Mouse (Mus musculus): ENCODE data around the gene Cyp4f39. TPM values are rescaled to one million over a fixed set of nuclear protein-coding genes. Genes with fewer than 3 reads are reported as not detected.
A peak's percentile ranks its signal among the peaks of the same experiment; 100 is the strongest.

Cyp4f39 gene
- polyA plus RNA-seq, 1 experiment from 2014 or later = 0.50 TPM

DNA sequence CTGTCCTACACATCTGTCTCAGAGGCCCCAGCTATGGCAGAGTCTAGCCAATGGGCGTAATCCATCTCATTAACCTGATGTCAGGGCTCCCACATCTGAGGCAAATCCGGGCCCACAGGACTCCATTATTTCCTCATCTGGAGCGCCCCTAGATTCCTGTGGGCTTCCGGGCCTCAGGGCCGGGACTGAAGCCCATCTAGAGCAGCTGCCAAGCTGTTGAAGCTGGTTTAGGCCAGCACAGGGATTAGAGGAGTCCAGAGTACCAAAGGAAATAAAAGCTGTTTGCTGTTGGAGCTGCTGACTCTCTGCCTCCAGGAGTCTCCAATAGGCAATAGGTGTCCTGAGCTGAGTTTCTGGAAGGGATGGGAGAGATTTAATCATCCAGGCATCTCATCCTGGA is 17.4 kb upstream of the Cyp4f39 start:
- H3K9ac ChIP-seq = no peak overlapping the region
- 62% methylated on average over 5 of the region's 5 CpGs for WGBS (ENCODE audit: insufficient replicate concordance)
- H3K27ac ChIP-seq = no peak overlapping the region
- H3K27me3 ChIP-seq (replicated peaks) = peaks cover 9% of the 10 kb centered on the region; the same call in 1 of the 2 replicates
- H3K36me3 ChIP-seq = no peaks in the 10 kb centered on the region
- no peak overlapping the region for H3K4me3 ChIP-seq
- ATAC-seq = no peak
- no peaks in the 10 kb centered on the region for H3K9me3 ChIP-seq (replicated peaks)
- no peak overlapping the region for H3K4me2 ChIP-seq
- H3K4me1 ChIP-seq = no peaks in the 10 kb centered on the region

DNA sequence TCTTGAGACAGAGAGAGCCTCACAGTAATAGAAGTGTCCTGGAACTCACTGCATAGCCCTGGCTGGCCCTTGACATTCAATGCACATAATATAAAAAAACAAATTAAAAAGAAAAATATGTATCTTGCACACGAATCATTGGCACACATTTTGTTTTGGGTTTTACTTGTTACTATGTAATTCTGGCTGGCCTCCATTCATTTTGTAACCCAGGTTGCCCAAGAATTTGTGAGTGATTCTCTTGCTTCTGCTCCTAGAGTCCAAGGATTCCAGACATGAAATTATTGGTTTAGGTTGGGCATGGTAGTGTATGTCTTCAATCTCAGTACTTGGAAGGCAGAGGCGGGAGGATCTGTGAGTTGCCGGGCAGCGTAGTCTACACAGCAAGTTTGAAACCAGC is 15.4 kb upstream of the Cyp4f39 start:
- H3K9me3 ChIP-seq (replicated peaks) = no peaks in the 10 kb centered on the region
- H3K4me3 ChIP-seq = no peak overlapping the region
- H3K27me3 ChIP-seq (replicated peaks) = peaks cover 11% of the 10 kb centered on the region
- no peak overlapping the region for H3K9ac ChIP-seq
- whole genome bisulfite sequencing (ENCODE audit: insufficient replicate concordance) = 76% methylated on average over 4 of the region's 4 CpGs
- H3K27ac ChIP-seq = no peak overlapping the region
- H3K4me2 ChIP-seq = no peak overlapping the region
- ATAC-seq = no peak
- H3K4me1 ChIP-seq = no peaks in the 10 kb centered on the region
- H3K36me3 ChIP-seq = no peaks in the 10 kb centered on the region

GRCm38 (mm10) chr17:32443245-32443644 is 9.3 kb upstream of the Cyp4f39 start:
- no peak overlapping the region for H3K4me2 ChIP-seq
- no peak for ATAC-seq
- no peaks in the 10 kb centered on the region for H3K4me1 ChIP-seq
- H3K27ac ChIP-seq = no peak overlapping the region
- no peaks in the 10 kb centered on the region for H3K36me3 ChIP-seq
- peaks cover 34% of the 10 kb centered on the region for H3K27me3 ChIP-seq (replicated peaks)
- H3K9me3 ChIP-seq (replicated peaks) = 0 out of 2 replicates have a peak, but pooled peaks cover 3% of the 10 kb centered on the region
- WGBS (ENCODE audit: insufficient replicate concordance) = 41% methylated on average over 6 of the region's 6 CpGs
- no peak overlapping the region for H3K4me3 ChIP-seq
- H3K9ac ChIP-seq = no peak overlapping the region

DNA sequence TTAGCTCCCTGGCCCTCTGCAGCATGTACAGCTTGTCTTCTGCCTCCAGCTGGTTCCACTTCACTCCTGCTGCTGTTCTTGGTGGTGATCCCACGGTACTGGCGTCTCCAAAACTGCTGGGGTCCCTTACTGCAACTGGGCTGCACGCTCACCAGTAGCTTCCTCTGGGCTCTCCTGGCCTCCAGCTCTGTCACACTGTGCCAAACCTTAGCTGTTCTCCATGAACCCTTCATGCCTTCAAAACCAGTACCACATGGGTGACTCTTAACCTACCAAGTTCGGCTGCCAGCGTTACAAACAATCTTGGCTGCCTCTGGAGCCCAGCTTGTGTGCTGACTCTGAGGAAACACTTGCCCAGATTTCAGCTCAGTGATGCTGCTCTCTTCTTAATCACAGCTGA is 7.5 kb upstream of the Cyp4f39 start:
- ATAC-seq = no peak
- Histone ChIP-seq H3K27me3 (replicated peaks) (peaks cover 25% of the 10 kb centered on the region), H3K9ac (no peak overlapping the region), H3K4me3 (no peak overlapping the region), H3K4me1 (no peaks in the 10 kb centered on the region), H3K4me2 (no peak overlapping the region), H3K9me3 (replicated peaks) (peaks cover 7% of the 10 kb centered on the region; the same call in 1 of the 2 replicates), H3K27ac (no peak overlapping the region), H3K36me3 (no peaks in the 10 kb centered on the region)
- 65% methylated on average over 5 of the region's 5 CpGs for WGBS (ENCODE audit: insufficient replicate concordance)

GRCm38 (mm10) chr17:32447195-32447594 is 5.3 kb upstream of the Cyp4f39 start:
- Histone ChIP-seq H3K36me3 (no peaks in the 10 kb centered on the region), H3K27me3 (replicated peaks) (peaks cover 27% of the 10 kb centered on the region), H3K27ac (no peak overlapping the region), H3K4me1 (peaks cover 2% of the 10 kb centered on the region), H3K4me3 (no peak overlapping the region), H3K9me3 (replicated peaks) (peaks cover 7% of the 10 kb centered on the region; the same call in 1 of the 2 replicates), H3K4me2 (no peak overlapping the region), H3K9ac (no peak overlapping the region)
- no peak for ATAC-seq

- H3K4me2 ChIP-seq = no peak overlapping the region
- no peak for ATAC-seq
- H3K27ac ChIP-seq = no peak overlapping the region
- peaks cover 31% of the 10 kb centered on the region for H3K27me3 ChIP-seq (replicated peaks)
- H3K36me3 ChIP-seq = no peaks in the 10 kb centered on the region
- no peak overlapping the region for H3K4me3 ChIP-seq
- WGBS (ENCODE audit: insufficient replicate concordance) = 73% methylated on average over 1 of the region's 1 CpGs
- peaks cover 7% of the 10 kb centered on the region; the same call in 1 of the 2 replicates for H3K9me3 ChIP-seq (replicated peaks)
- no peak overlapping the region for H3K9ac ChIP-seq
- H3K4me1 ChIP-seq = peaks cover 16% of the 10 kb centered on the region
Measured at GRCm38 (mm10) chr17:32449042-32449441, 3.5 kb upstream of the Cyp4f39 start.

DNA sequence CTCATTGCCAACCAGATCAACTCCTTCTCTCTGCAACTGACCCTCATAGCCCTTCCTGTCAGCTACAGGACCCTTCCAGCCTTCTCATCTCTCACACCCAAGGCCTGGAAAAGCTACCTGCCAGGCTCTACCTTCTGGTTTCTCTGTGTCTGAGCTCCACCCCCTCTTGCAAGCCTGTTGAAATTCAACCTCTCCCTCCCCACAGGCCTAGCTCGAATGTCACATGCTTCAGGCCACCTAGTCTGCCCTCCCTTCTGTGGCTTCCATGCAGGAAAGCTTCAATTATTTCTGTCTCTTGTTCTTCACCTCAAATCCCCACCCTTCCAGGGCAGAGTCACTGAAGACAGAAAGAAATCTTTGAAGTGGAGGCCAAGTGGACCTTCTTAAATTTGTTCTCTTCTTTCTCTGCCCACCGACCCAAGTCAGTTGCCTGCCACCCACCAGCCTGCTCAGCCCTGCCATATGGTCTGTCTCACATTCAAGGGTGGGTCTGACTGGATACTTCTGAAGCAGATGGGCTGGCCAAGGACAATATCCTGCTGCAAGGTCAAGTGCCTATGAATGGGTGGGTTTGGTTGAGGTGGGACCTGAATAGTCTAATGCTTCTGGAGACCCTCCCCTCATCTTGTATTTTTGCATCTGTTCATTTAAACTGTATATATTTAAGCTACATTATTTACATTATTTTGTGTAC is 1.5 kb upstream of the Cyp4f39 start:
- Histone ChIP-seq H3K4me2 (no peak overlapping the region), H3K9me3 (replicated peaks) (peaks cover 7% of the 10 kb centered on the region; the same call in 1 of the 2 replicates), H3K27ac (no peak overlapping the region), H3K36me3 (no peaks in the 10 kb centered on the region), H3K4me3 (no peak overlapping the region), H3K27me3 (replicated peaks) (peaks cover 26% of the 10 kb centered on the region), H3K9ac (no peak overlapping the region), H3K4me1 (peaks cover 26% of the 10 kb centered on the region)
- no peak for ATAC-seq
- 30% methylated on average over 2 of the region's 2 CpGs for WGBS (ENCODE audit: insufficient replicate concordance)

DNA sequence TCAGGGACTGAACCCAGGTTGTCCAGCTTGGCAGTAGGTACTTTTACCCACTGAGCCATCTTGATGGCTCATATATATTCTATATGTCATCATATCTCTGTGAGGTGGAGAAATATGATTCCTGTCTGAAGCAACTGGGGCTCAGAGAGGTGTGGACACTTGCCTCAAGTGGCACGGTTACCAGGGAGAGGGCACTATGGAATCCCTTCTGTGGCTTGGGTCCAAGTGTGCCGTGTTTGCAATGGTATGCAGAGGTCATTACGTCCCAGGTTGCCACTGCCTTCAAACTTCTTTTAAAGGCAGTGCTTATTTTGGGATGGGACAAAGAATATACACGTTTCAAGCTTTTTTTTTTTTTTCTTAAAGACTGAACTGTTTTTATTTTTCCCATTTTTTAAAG is 1.7 kb downstream of the Cyp4f39 start:
- Histone ChIP-seq H3K36me3 (no peaks in the 10 kb centered on the region), H3K27me3 (replicated peaks) (peaks cover 26% of the 10 kb centered on the region), H3K4me3 (no peak overlapping the region), H3K4me1 (peaks cover 26% of the 10 kb centered on the region), H3K9ac (no peak overlapping the region), H3K9me3 (replicated peaks) (0 out of 2 replicates have a peak, but pooled peaks cover under 1% of the 10 kb centered on the region), H3K4me2 (no peak overlapping the region), H3K27ac (no peak overlapping the region)
- 64% methylated on average over 4 of the region's 4 CpGs for WGBS (ENCODE audit: insufficient replicate concordance)
- no peak for ATAC-seq

- peak overlapping the region; percentile 23; the same call in 1 of the 2 replicates for H3K4me2 ChIP-seq
- H3K36me3 ChIP-seq = no peaks in the 10 kb centered on the region
- H3K9ac ChIP-seq = no peak overlapping the region
- ATAC-seq = peak; percentile 88
- peaks cover 29% of the 10 kb centered on the region for H3K27me3 ChIP-seq (replicated peaks)
- no peak overlapping the region for H3K27ac ChIP-seq
- H3K4me3 ChIP-seq = no peak overlapping the region
- no peaks in the 10 kb centered on the region for H3K9me3 ChIP-seq (replicated peaks)
- 6% methylated on average over 2 of the region's 2 CpGs for WGBS (ENCODE audit: insufficient replicate concordance)
- peaks cover 26% of the 10 kb centered on the region for H3K4me1 ChIP-seq
Measured at GRCm38 (mm10) chr17:32454997-32455396, 2.5 kb downstream of the Cyp4f39 start.

DNA sequence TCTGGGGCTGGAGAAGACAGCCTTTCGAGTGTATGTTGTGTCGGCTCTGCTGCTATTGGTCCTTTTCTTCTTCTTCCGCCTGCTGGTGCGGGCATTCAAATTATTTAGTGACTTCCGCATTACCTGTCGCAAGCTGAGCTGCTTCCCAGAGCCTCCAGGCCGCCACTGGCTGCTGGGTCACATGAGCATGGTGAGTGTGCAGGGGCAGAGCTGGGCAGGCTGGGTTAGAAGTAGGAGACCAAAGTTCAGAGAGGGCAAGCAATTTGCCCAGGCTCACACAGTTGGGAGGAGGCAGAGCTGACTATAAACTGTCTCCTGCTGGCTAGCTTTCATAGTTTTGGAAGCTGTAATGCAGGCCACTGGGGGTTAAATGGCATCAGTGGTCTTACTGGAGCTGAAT is 16.0 kb downstream of the Cyp4f39 start:
- 55% methylated on average over 7 of the region's 7 CpGs for WGBS (ENCODE audit: insufficient replicate concordance)
- ATAC-seq = no peak
- no peaks in the 10 kb centered on the region for H3K36me3 ChIP-seq

DNA sequence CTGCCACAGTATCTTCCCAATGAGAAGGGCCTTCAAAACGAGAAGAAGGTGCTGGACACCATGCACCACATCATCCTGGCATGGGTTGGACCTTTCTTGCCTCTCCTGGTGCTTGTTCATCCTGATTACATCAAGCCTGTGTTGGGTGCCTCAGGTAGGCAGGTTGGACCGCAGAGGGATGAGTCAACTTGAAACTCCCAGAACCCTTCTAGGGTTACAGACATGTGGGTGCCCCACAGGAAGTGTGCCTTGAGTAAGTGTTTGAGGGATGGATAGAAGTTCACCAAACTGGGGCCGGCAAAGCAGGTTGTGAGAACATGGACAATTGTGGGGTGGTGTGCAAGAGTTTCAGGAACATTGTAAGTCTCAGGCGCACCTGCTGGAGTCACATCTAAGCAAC is 18.3 kb downstream of the Cyp4f39 start:
- H3K4me3 ChIP-seq = no peak overlapping the region
- H3K9ac ChIP-seq = no peak overlapping the region
- no peak for ATAC-seq
- H3K4me1 ChIP-seq = no peaks in the 10 kb centered on the region
- WGBS (ENCODE audit: insufficient replicate concordance) = 71% methylated on average over 4 of the region's 4 CpGs
- no peaks in the 10 kb centered on the region for H3K36me3 ChIP-seq
- H3K9me3 ChIP-seq (replicated peaks) = no peaks in the 10 kb centered on the region
- no peak overlapping the region for H3K27ac ChIP-seq
- H3K4me2 ChIP-seq = no peak overlapping the region
- no peaks in the 10 kb centered on the region; the same call in 1 of the 2 replicates for H3K27me3 ChIP-seq (replicated peaks)

More for the DNA sequence above, 16.0 kb downstream of the Cyp4f39 start:
- no peaks in the 10 kb centered on the region for H3K4me1 ChIP-seq
- peaks cover 19% of the 10 kb centered on the region for H3K27me3 ChIP-seq (replicated peaks)
- H3K4me2 ChIP-seq = no peak overlapping the region
- H3K4me3 ChIP-seq = no peak overlapping the region
- no peak overlapping the region for H3K9ac ChIP-seq
- H3K9me3 ChIP-seq (replicated peaks) = no peaks in the 10 kb centered on the region
- no peak overlapping the region for H3K27ac ChIP-seq

GRCm38 (mm10) chr17:32472176-32472575 is 19.7 kb downstream of the Cyp4f39 start:
- no peak overlapping the region for H3K4me3 ChIP-seq
- no peaks in the 10 kb centered on the region for H3K9me3 ChIP-seq (replicated peaks)
- H3K4me2 ChIP-seq = no peak overlapping the region
- WGBS (ENCODE audit: insufficient replicate concordance) = 47% methylated on average over 7 of the region's 7 CpGs
- ATAC-seq = no peak
- H3K27me3 ChIP-seq (replicated peaks) = no peaks in the 10 kb centered on the region; the same call in 1 of the 2 replicates
- H3K4me1 ChIP-seq = 0 out of 2 replicates have a peak, but pooled peaks cover 7% of the 10 kb centered on the region
- H3K27ac ChIP-seq = no peak overlapping the region
- H3K9ac ChIP-seq = no peak overlapping the region
- H3K36me3 ChIP-seq = no peaks in the 10 kb centered on the region

All from liver, embryonic 12.5 days (tissue).